Mouse (Mus musculus): ENCODE data around the gene Atoh1.

- TF ChIP-seq POLR2A (IDR thresholded peaks at IDR 0.05; ENCODE audit: extremely low read depth, insufficient read depth, low read length) (no peak), CTCF (IDR thresholded peaks at IDR 0.05; ENCODE audit: low read depth, low read length) (no peak)
Observed at GRCm38 (mm10) chr6:64694688-64695087, 34.2 kb upstream of the Atoh1 start.

Data from liver, adult 2 months (tissue).